Mouse (Mus musculus) testis, adult 2 months (tissue): ENCODE results near the gene Gm3646. TPM values are rescaled to one million over a fixed set of nuclear protein-coding genes. Genes with fewer than 3 reads are reported as not detected.

ENCODE experiments used
- H3K27ac ChIP-seq: fragments of 200-500 bp; 2 replicates; pipeline ENCODE4 v1.5.1; 2012; ENCODE audit warnings: low read depth, low read length; ENCODE audit not compliant: control insufficient read depth, insufficient read depth
- H3K27me3 ChIP-seq: fragments of 200-500 bp; 2 replicates; pipeline ENCODE4 v1.6.1; 2012; ENCODE audit warnings: mild to moderate bottlenecking, low read length, moderate library complexity; ENCODE audit not compliant: control insufficient read depth, insufficient read depth
- H3K36me3 ChIP-seq: fragments of 200-500 bp; 2 replicates; pipeline ENCODE4 v1.6.1; 2012; ENCODE audit warnings: mild to moderate bottlenecking, low read length; ENCODE audit not compliant: control insufficient read depth, insufficient read depth
- H3K4me1 ChIP-seq: fragments of 200-500 bp; 2 replicates; pipeline ENCODE4 v1.6.1; 2012; ENCODE audit warnings: low read length; ENCODE audit not compliant: control insufficient read depth, insufficient read depth
- H3K4me3 ChIP-seq: fragments of 200-500 bp; 2 replicates; pipeline ENCODE4 v1.5.1; 2012; ENCODE audit warnings: low read depth, mild to moderate bottlenecking, low read length, moderate library complexity, mixed read lengths; ENCODE audit not compliant: control insufficient read depth
- CTCF ChIP-seq: fragments of 200-500 bp; IDR thresholded peaks from 2 replicates; pipeline ENCODE4 v1.5.1; 2012; ENCODE audit warnings: low read depth, mild to moderate bottlenecking, inconsistent platforms, low read length, moderate library complexity; ENCODE audit not compliant: control insufficient read depth, insufficient read depth, insufficient replicate concordance
- POLR2A ChIP-seq: fragments of 200-500 bp; IDR thresholded peaks from 2 replicates; pipeline ENCODE4 v1.6.1; 2012; ENCODE audit warnings: low read depth, mild to moderate bottlenecking, inconsistent platforms, low read length, moderate library complexity; ENCODE audit not compliant: control insufficient read depth
- polyA plus RNA-seq: library from polyadenylated mRNA; depleted of rRNA; stranded (reverse); fragments of >200 nt; gene quantifications from 2 replicates; pipeline ENCODE4 v1.2.3, GENCODE M21; 2012; rRNA removed

Gm3646 gene
- not detected in 2 replicates for polyA plus RNA-seq

- no peak within 1 kb of the TSS for H3K27ac ChIP-seq
- TF ChIP-seq POLR2A (no peak), CTCF (no peak)
- no peaks in the 10 kb centered on the region for H3K27me3 ChIP-seq
- H3K36me3 ChIP-seq: no peaks in the 10 kb centered on the region
- H3K4me1 ChIP-seq: no peaks in the 10 kb centered on the region
- no peak within 1 kb of the TSS for H3K4me3 ChIP-seq
Measured at GRCm38 (mm10) chr1:39805243-39805979, at the start of gene Gm3646. Gene Gm3646, minus strand, starts transcription at chr1:39805332.

- Histone ChIP-seq H3K27me3 (no peaks in the 10 kb centered on the region), H3K4me1 (no peaks in the 10 kb centered on the region), H3K4me3 (peak overlapping the region; percentile 80), H3K36me3 (no peaks in the 10 kb centered on the region), H3K27ac (no peak overlapping the region)
- TF ChIP-seq CTCF: no peak
- peak; percentile 35; the same call in 1 of the 2 replicates for TF ChIP-seq POLR2A
Measured at GRCm38 (mm10) chr1:39847066-39847465, 41.9 kb upstream of the Gm3646 start.

GRCm38 (mm10) chr1:39846031-39846550 lies 41.0 kb upstream of the Gm3646 start:
- Histone ChIP-seq H3K4me1 (no peaks in the 10 kb centered on the region), H3K27ac (peak overlapping the region; percentile 16; the same call in 1 of the 2 replicates), H3K36me3 (no peaks in the 10 kb centered on the region), H3K4me3 (peak overlapping the region; percentile 59), H3K27me3 (no peaks in the 10 kb centered on the region)
- TF ChIP-seq POLR2A (no peak), CTCF (no peak)

GRCm38 (mm10) chr1:39843328-39843727 lies 38.2 kb upstream of the Gm3646 start:
- no peak overlapping the region for H3K4me3 ChIP-seq
- no peak for TF ChIP-seq CTCF
- no peaks in the 10 kb centered on the region for H3K36me3 ChIP-seq
- H3K27me3 ChIP-seq: no peaks in the 10 kb centered on the region
- peaks cover 5% of the 10 kb centered on the region for H3K4me1 ChIP-seq
- H3K27ac ChIP-seq: no peak overlapping the region

- H3K4me3 ChIP-seq: no peak overlapping the region
- no peaks in the 10 kb centered on the region for H3K36me3 ChIP-seq
- TF ChIP-seq POLR2A (no peak), CTCF (no peak)
Measured at GRCm38 (mm10) chr1:39842218-39843007, 37.3 kb upstream of the Gm3646 start.

GRCm38 (mm10) chr1:39840856-39841255 lies 35.7 kb upstream of the Gm3646 start:
- H3K4me1 ChIP-seq: peaks cover 5% of the 10 kb centered on the region
- TF ChIP-seq POLR2A (no peak), CTCF (no peak)
- no peaks in the 10 kb centered on the region for H3K36me3 ChIP-seq
- no peak overlapping the region for H3K4me3 ChIP-seq
- H3K27ac ChIP-seq: no peak overlapping the region
- H3K27me3 ChIP-seq: no peaks in the 10 kb centered on the region

More at GRCm38 (mm10) chr1:39842218-39843007, 37.3 kb upstream of the Gm3646 start:
- H3K4me1 ChIP-seq: peaks cover 5% of the 10 kb centered on the region
- H3K27me3 ChIP-seq: no peaks in the 10 kb centered on the region
- no peak overlapping the region for H3K27ac ChIP-seq

DNA sequence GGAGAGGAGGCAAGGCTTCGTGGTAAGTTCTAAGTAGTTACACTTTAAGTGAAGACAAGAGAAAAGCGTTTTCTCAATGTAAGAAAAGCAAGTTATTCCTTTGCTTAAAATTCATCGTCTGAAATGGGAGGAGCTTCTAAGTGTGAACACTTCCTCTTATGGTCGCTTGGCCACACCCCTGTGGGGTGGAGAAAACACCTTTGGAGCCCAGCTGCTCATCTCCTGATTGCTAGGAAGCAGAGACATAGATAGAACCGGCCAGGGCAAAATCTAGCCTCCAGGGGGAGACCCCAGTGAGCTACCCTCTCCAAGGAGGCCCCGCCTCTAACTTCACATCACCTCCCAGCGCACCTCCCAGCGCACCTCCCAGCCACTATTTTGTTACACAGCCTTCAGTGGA lies 34.7 kb upstream of the Gm3646 start:
- H3K27ac ChIP-seq: no peak overlapping the region

More for the DNA sequence above, 34.7 kb upstream of the Gm3646 start:
- Histone ChIP-seq H3K4me3 (no peak overlapping the region), H3K27me3 (no peaks in the 10 kb centered on the region), H3K36me3 (no peaks in the 10 kb centered on the region), H3K4me1 (peaks cover 5% of the 10 kb centered on the region)
- TF ChIP-seq POLR2A (no peak), CTCF (no peak)
